Mouse (Mus musculus) kidney, postnatal 25 days (tissue): ENCODE measurements around the gene Tnrc18.

Experiments used
- DNase-seq, 2 experiments: peaks; one replicate each; pipeline ENCODE4 v3.0.0; 2021; ENCODE audit warnings: mixed read lengths in 2 of 2

Tnrc18 gene

DNA sequence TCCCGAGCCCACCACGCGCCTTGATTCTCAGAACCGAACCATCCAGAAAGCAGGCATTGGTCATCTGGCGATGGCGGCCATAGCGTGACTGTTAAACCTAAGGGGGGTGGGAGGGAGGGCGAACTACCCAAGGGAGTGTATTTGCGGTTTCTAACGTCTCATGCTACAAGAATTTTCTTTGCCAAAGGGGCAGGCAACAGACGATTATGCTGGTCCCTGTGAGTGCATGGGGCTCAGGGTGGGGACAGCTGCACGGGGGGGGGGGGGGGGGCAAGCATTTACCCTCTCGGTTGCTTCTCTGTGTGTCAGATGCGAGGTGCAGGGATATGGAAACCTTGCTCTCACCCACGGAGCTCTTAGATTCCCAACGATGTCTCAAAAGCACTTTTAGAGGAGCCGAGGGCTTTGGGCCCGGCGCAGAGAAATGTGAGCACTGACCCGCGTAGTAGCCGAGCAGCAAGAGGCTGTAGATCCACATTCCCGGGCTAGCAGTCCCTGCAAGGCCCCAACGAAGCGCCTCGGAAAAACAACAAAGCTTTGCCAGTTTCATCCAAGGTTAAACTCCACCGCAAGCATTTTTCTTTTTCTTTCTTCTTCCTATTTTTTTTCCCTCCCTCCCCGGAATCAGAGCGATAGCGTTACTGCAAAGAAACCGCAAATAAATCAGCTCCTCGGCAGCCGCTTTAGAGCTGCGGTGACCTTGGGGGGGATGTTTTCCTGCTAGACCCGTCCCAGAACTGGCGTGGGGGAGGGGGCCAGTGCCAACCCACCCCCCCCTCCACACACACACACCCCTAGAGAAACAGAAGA, 5.0 kb upstream of the Tnrc18 start:
- DNase-seq, result peak; percentile 60 to 78

DNA sequence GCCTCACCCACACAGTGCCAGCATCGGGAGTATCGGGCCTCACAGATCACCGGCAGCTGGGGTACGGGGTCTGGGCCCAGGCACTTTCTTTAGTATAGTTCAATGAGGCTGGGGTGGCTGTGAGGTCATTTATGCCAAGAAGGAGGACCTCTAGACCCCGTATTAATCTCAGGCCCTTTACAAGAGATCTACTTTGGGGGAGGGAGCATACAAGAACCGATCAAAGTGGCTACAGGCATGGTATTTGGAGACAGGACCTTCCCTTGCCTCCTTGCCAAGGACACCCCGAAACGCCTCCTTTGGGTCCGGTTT, 4.5 kb upstream of the Tnrc18 start:
- no peak for DNase-seq

DNA sequence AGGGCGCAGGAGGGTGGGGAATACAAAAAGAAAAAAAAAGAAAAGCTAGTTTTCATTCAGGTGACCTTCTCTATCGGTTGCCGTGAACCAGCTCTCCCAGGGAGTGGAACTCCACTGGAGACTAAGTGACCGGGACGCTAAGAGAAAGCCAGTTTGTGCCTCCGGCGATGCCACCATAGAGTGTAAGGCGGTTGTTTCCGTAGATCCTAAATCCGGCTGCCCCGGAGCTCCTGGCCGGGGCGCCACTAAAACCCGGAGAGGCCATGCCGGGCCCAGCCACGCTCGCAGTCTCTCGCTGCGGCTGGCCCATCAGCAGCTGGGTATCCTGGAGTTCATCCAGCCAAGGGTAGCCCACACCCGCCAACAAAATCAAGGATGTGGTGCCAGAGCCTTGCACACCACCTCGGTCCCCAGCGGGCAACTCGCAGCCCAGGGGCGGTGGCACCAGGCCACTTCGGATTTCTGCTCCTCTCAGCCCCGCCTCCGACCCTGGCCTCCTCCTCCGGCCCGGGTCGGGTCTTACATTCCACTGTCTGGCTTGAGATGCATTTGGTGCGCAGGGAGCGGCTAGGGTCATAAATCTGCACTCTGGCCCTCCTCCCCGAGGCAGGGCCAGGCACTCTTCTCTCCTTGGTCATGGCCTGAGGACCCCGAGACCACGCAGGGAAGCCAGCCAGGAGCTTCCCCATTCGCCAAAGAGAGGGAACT, 4.0 kb upstream of the Tnrc18 start:
- DNase-seq, result peak; percentile 95 to 98

DNA sequence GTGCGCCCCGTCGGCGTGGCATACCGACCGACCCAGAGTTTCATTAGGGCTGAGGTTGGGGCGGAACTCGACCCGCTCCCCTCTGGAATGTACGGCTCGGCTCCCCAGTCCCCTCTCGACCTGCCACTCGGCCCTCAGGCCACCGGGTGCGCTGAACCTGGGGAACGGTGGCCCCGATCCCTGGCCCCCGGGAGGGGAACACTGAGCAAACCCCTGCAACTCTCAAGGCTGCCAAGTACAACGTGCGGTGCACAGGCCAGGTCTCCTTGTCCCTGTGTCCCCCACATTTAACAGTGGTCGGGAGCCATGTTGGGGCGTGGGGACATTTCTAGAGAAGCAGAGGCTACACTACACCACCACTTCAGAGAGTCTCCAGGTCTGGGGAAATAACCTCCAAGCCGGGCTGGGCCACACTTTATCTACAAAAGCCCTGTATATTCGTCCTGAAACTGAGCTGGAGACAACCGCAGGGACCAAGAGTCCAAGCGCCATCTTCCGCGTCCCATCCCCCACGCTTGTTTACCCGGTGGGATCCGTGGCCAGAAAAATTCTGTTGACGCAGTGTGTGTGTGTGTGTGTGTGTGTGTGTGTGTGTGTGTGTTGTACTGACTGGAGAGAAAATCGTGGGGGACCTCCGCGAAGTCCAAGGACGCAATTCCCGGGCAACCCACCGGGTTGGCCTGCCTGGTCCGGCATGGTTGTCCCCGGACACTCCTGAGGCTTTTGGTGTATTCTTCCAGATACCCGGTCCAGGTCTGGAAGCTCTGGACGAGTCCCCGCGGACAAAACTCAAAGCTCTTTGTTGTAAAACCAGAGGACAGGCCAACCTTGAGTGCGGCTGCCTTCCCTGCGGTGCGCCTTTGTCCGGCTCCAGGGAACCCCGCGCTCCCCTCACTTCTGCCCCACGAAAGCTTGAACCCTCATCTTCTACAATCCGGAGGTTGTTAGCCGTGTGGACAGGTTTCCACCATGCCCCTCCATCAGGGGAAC, 3.1 kb upstream of the Tnrc18 start:
- DNase-seq, result peak; percentile 87 to 88

DNA sequence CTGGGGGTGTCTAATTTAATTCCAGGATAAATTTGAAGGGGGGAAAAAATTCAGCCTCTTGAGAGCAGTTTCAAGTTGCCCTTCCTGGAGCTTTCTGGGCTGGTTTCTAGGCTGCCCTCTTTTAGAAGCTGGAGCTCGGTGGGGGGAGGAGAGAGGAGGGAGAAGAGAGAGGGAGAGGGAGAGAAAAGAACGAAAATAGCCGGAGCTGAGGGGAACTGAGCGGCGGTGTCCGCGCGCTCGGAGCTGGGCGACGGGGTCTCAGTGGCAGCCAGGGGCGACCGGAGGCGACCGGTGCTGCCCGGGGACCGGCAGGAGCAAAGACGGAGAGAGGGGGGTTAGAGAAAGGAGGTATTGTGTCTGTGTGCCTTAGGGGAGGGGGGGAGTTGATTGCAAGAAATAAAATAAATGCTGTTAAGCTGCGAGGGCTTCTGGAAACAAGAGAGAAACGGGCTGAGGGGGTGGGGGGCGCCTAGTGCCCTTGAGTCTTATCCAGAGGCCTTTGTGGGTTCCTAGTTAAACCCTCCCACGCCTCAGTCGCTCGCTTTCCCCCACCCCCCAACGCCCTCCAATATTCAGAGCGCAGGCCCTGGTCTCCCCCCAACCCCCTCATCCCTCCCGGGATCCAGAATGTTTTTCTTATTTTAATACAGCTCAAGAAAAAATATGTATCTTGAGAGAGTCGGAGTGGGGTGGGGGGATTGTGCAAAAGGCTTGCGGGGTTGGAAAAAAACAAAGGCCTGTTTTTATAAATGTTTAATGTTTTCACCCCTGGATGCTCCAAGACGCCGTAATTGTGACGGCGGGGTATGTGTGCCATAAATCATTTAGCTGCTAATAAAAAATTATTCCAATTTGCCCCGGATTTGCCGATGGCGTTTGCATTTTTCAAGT, 2.2 kb upstream of the Tnrc18 start:
- DNase-seq, result peak; percentile 65 to 85

DNA sequence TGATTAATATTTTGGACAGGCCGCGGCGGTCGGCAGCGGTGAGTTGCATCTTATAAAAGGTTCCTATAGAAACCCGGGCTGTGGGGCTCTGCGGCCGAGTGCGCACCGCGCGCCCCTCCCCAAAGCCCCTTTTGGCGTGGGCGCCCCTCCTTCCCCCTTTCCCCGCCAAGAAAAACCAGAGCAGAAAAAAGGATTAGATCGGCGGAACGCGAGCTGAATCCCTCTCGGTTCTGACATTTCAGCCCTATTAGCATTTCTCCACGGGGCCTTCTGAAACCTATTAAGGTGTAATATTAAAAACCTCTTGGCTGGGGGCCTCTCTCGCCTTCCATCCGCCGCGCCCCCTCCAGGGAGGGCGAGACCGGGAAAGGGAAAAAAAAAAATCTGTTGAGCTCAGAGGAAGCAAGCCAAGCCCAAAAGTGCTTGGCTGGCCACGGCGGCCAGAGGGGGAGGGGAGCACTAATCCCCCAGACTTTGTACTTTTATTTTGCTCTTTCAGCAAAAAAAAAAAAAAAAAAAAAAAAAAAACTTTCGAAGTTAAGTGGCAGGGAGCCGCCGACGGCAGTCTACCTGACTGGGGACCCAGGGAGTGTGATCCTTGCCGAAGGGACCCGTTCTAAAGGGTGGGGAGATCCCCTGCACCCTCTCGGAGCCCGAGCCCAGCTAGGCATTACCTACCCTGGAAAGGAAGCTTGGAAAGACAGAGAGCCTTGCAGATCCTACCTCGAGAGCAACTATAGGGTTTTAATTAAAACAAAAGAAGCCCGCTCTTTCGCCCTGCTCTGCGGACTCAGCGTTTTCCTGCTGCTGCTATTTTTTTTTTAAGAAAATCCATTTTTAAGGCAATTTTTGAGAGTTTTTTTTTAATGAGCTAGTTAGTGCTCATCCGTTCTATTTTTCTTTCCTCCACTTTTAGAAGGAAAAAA, 1.2 kb upstream of the Tnrc18 start:
- DNase-seq, result peak; percentile 89 to 95

DNA sequence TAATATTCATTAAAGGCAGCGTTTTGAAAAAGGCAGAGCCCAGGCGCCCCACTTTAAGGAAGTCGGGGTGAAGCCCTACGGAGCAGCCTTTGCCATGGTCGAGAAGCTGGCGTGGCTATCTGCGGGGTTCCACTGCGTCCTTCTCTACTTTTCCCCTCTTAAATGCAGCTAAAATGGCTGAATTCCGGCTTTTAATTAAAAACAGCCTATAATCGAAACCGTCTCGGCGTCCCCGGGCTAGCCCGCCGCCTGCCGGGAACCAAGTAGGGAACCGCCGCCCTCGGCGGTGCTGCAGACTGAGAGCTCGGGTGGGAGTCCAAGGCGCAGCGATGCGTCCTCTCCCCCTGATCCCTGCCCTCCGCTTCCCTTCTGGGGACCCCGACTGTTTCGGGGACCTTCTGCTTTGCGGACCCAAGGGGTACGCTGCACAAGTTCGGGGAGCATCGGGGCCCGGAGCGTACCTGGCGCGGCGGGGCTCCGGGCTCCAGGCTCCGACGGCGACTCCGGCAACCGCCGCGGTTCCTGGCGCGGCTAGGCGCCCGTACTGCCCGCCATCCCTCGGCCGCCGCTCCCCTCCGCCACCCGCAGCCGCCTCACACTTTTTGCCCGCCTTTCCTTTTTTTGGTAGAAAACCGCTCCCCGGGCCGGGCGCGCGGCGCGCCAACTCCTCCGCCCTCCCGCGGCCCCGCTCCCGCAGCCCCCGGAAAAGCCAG, 495 bp downstream of the Tnrc18 start:
- peak; percentile 57 to 83 for DNase-seq

DNA sequence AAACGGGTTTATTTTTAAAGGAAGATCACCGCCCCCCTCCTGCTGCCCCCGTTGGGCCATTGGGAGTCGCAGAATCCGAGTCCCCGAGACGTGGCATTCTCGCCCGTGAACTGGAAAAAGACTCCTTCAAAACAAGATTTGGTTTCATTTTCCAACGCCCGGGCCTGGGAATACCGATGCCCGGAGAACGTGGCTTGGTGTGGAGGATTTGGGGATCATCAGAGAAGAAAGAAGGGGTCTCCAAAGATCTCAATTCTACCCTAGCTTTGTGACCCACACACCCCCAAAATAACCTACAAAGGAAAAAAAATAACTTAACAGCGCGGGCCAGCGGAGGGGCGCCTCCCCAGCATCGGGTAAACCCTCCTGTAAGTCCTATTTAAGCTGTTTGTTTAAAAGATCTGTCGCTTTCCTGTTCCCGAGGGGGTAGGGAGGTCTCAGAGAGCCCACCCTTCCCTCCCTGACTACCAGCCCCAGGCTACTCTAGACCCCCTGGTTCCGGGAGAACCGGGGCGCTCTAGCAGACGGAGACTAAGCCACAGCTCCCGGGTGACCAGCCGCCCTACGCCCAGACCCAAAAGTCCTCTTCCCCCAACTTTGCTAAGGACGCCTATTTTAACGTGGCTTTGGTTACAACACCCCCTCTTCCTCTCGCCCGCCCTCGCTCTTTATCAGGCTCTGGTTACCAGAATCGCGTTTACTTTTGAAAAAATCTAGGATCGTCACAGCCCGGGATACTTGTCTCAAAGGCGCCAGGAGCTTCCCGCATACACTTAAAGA, 1.2 kb downstream of the Tnrc18 start:
- DNase-seq, result peak; percentile 66 to 68

DNA sequence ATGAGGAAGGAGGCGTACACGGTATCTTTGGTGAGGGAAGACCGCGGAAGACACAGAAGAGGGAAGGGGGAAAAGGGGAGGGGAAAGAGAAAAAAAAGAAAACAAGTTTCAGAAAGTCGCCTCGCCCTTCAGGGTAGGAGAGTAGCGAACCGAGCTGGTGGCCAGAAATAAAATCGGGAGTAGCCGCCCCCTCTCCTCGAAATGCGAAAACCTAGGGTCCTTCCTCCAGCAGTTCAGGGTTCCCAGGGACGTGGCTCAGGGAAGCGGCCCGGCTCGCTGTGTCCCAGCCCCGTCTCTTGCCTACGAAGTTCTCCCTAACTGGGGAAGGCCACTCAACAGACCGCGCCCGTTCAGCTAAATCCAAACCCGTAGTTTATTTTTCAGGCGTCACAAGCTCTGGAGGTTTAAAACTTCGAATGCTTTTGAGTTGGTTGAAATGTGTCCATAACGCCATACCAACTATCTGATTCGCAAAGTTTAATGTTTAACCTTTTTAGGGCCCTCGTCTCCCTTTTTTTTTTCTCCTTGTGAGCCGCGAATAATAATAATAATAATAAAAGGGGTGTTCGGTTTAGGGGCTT, 2.0 kb downstream of the Tnrc18 start:
- peak; percentile 50 to 61 for DNase-seq

DNA sequence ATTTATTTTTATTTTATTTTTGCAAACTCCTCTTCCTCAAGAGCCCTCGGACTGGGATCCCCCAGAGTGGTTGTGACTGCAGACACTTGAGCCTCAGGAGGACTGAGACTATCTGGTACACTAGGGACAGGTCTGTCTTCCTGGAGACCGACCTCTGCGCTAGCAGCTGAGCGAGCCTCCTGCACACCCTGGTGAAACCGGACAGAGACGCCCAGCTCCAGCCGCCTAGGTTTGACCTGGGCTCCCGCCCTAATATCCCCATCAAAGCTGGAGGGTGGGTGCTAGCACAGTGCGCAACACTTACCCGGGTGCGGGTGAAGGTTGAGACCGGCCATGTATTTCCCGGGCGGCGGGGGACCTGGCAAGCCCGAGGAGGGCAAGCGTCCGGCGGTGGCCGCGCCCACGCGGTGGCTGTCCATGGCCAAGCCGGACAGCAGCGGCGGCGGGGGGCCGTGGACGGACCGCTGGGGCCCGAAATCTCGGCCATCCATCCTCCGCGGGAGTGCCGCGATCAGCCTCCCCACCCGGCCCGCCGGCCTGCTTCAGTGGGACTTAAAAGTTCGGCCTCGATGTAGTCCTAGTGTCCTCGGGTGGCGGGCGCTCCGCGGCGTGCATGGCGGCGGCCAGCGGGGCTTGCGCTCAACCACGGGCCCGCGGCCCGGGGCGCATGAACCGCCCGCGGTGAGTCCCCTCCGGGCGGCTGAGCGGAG, 2.6 kb downstream of the Tnrc18 start:
- DNase-seq, result peak; percentile 44 to 74

DNA sequence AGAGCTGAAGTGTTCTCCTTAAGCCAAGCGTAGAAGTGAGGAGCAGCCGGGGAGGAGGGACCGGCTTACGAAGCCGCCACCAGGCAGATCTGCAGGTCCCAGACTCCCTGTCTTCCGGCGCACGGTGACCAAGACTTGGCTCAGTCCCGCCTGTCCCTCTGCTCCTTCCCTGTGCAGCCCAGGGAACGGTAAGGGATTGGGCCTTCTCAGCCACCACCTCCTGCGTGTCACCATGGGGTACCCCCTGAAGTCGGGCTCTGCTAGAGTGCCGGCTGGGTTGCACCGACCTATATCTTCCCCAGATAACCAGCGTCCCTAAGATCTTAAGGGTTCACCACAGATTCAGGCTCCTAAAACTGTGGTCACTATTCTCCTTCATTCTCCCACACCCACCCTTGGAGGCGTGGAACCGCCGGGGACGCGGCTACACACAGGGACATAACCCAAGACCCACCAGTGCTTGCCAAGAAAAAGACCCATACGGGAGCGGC, 3.3 kb downstream of the Tnrc18 start:
- peak; percentile 60 to 78 for DNase-seq

DNA sequence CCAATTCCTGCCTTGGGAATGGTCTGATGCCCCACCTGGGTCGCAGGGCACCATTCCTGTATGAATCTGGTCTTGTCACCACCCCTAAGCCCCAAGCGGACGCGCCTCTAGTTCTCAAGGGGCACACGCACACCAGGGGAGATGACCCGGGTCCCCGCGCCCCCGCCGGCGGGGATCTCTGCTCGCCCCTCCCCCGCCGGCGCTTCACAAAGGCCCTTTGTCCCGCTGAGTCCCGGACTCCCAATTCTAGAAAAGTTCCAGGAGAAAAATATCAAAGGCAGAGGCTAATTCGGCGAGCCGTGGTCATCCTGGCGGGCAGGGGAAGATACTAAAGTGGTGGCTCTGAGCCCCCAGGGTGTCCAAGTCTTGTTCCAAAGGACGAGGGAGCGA, 3.7 kb downstream of the Tnrc18 start:
- peak; percentile 40 to 50 for DNase-seq

DNA sequence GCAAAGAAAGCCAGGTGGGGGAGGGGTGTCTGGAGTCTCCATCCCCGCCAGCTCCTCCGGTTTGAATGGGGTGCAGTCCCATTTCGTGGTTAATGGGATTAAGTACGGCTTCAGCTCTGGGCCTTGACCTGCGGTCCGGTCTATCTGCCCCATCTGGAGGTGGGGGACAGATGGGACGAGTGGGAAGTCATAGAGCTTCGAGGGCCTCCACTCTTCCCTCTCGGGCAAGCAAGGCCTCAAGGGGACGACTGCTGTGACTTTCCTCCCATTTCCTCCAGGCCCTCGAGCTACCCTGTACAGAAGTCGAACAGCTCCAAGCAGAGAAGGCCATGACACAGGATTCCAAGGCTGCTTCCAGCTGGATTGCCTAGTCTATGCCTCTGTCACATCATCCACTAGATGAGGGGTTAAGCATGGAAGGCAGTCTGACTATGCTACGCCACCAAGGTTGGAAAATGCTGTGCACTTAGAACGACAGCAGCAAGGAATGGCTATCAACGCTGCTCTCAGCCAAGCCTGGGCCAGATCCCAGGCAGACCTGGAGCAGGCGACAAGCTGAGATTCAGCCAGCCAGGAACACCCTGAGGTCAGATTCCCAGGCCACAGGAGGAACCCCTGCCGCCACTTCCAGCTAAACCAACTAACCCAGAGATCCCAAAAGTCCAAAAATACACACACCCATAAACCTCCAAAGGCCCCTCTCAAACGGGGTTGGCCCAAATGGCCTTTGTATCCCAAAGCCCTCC, 4.3 kb downstream of the Tnrc18 start:
- peak; percentile 54 to 64 for DNase-seq

DNA sequence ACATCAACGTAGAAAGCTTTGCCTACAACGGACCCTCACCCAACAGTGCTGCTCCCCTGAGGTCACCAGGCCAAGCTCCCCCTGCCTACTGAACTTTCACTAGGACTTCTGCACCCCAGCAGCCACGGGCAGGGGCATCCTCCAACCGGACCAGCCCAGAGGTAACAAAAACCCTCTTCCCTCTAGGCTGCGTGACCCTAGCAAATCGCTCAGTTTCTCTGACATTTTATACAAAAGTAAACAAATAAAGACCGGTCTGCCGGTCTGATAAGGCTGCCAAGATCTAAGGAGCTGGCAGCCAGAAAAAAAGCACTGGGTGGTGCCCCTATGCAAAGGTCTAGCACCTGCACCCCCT, 4.9 kb downstream of the Tnrc18 start:
- no peak for DNase-seq

DNA sequence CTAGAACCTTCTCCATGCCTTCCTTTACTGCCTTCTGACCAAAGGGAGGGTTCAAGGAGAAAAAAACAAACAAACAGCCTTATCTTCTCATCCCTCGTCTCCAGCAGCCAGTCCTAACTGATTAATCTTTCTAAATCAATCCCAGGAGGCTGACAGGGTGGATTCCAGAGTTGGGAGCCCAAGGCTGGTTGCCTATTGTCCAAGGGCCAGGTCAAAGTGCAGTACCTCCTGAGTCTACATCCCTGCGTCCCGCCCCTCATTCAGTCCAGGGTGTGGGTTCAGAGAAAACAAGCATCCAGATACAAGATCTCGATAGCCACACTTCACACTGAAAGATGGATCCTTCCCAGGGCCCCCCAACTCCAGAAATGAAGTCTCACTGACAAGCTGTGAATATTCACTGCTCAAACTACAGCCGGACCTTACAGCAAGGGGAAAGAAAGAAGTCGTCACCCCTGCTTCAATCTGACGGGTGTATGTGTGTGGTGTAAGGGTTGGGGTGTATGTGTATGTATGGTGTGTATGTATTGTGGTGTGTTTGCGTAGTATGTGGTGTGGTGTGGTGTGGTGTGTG, 5.5 kb downstream of the Tnrc18 start:
- peak; percentile 74 to 85 for DNase-seq

DNA sequence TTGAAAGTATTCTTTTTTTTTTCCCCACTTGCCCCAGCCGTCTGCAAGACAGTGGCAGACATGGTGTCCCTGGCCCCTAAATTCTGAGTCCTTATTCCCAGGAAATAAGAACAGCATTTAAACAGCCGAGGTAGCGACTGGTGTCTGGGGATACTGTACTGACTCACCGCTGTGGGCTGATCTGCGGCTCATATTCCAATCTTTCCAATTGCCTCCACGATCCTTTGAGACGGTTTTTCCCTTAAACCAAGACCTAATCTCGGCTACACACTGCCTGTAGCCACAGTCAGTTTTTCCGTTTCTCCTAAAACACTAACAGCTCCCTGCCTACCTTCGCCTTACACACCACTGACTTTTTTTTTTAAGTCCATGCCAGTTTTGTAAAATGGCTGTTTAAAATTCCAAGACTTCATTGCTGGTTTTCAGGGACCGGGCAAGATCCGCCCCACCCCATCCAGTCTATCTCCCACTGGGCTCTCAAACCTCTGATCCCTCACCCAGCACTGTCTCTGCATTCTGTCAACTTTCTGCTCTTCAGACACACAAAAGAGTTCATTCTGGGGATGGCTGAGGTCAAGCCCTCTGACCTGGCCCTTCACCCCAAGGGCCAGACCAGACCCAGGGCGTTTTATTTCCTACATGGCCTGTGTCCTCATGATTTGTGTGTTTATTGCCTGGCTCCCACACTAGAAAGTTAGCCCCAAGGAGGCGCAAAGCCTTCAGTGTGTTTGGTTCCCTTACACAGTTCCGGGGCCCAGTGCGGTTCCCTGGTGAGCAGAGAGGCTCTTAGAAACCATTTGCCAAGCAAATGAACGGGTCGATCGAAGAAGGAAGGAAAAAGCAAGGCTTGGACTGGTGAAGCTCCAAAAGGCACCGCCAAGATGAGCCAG, 6.5 kb downstream of the Tnrc18 start:
- no peak for DNase-seq
